7 mouse cellular contexts compared by ENCODE assay signal in genomic region chr5:120131600-120131999, GRCm38 (mm10). TPM values are rescaled to one million over a fixed set of nuclear protein-coding genes. Genes with fewer than 3 reads are reported as not detected.
DNase-seq lines count a peak whose midpoint lies in the region; ATAC-seq and TF ChIP-seq lines count a peak whose summit lies in the region.

No protein-coding gene starts in this region.

- H3K27me3 ChIP-seq in intestine, postnatal 0 days (replicated peaks; ENCODE audit: control insufficient read depth, insufficient read depth, low read length), result no peaks in the 10 kb centered on the region
- no peaks in the 10 kb centered on the region for H3K27me3 ChIP-seq in intestine, embryonic 15.5 days (replicated peaks)
- H3K27me3 ChIP-seq in E14TG2a.4 (ENCODE audit: insufficient read depth, low read length), result no peaks in the 10 kb centered on the region
- H3K27me3 ChIP-seq in limb, embryonic 11.5 days (ENCODE audit: control insufficient read depth, insufficient read depth, low read length), result no peaks in the 10 kb centered on the region

- no peak overlapping the region for H3K4me2 ChIP-seq in intestine, postnatal 0 days (replicated peaks; ENCODE audit: low read depth)
- H3K4me2 ChIP-seq in intestine, embryonic 15.5 days (replicated peaks), result no peak overlapping the region
- H3K4me2 ChIP-seq in limb, embryonic 11.5 days (ENCODE audit: low read depth, severe bottlenecking), result no peak overlapping the region

- no peaks in the 10 kb centered on the region for H3K4me1 ChIP-seq in intestine, postnatal 0 days (replicated peaks; ENCODE audit: control insufficient read depth, insufficient read depth, low read length)
- H3K4me1 ChIP-seq in intestine, embryonic 15.5 days (replicated peaks), result no peaks in the 10 kb centered on the region
- peaks cover 40% of the 10 kb centered on the region for H3K4me1 ChIP-seq in E14TG2a.4 (replicated peaks; ENCODE audit: low read depth, low read length)
- H3K4me1 ChIP-seq in limb, embryonic 11.5 days (ENCODE audit: control insufficient read depth, insufficient read depth, low read length), result no peaks in the 10 kb centered on the region

- no peak overlapping the region for H3K27ac ChIP-seq in intestine, postnatal 0 days (ENCODE audit: low read depth, low read length)
- H3K27ac ChIP-seq in intestine, embryonic 15.5 days, result no peak overlapping the region
- no peak overlapping the region for H3K27ac ChIP-seq in limb, embryonic 11.5 days (replicated peaks; ENCODE audit: low read depth, low read length)

- ATAC-seq in intestine, postnatal 0 days, result no peak
- ATAC-seq in intestine, embryonic 15.5 days, result no peak
- no peak for ATAC-seq in limb, embryonic 11.5 days (ENCODE audit: insufficient number of reproducible peaks, low FRiP score, low TSS enrichment, low read depth)

- TF ChIP-seq CTCF in intestine, postnatal 0 days (IDR thresholded peaks at IDR 0.05; ENCODE audit: low read depth), result peak; percentile 78
- TF ChIP-seq CTCF in E14TG2a.4 (conservative IDR thresholded peaks at IDR 0.05; ENCODE audit: low read length), result peak; percentile 79

- WGBS in intestine, postnatal 0 days, result 64% methylated on average over 5 of the region's 5 CpGs
- WGBS in intestine, embryonic 15.5 days, result 68% methylated on average over 5 of the region's 5 CpGs
- WGBS in limb, embryonic 11.5 days, result 66% methylated on average over 5 of the region's 5 CpGs

- no peak overlapping the region for H3K4me3 ChIP-seq in intestine, postnatal 0 days (ENCODE audit: low read depth, low read length)
- no peak overlapping the region for H3K4me3 ChIP-seq in intestine, embryonic 15.5 days (replicated peaks)
- H3K4me3 ChIP-seq in E14TG2a.4 (replicated peaks; ENCODE audit: low read length), result no peak overlapping the region
- no peak overlapping the region for H3K4me3 ChIP-seq in limb, embryonic 11.5 days (ENCODE audit: low read depth, low read length)

- no peaks in the 10 kb centered on the region for H3K9me3 ChIP-seq in intestine, postnatal 0 days (ENCODE audit: control insufficient read depth)
- H3K9me3 ChIP-seq in intestine, embryonic 15.5 days, result no peaks in the 10 kb centered on the region
- H3K9me3 ChIP-seq in E14TG2a.4 (ENCODE audit: low read length), result no peaks in the 10 kb centered on the region
- no peaks in the 10 kb centered on the region for H3K9me3 ChIP-seq in limb, embryonic 11.5 days (ENCODE audit: control insufficient read depth, low read length)

- H3K9ac ChIP-seq in intestine, postnatal 0 days (ENCODE audit: low read depth, low read length), result no peak overlapping the region
- no peak overlapping the region for H3K9ac ChIP-seq in intestine, embryonic 15.5 days
- H3K9ac ChIP-seq in limb, embryonic 11.5 days (ENCODE audit: low read length), result no peak overlapping the region

- DNase-seq in adrenal gland, postnatal 14 days, result peak; percentile 51
- peak; percentile 61 for DNase-seq in limb, embryonic 11.5 days (ENCODE audit: low spot score)
- DNase-seq in thymus, postnatal 0 days (ENCODE audit: low spot score), result peak; percentile 50
- no peak for DNase-seq in Muller cell, postnatal 12 days (ENCODE audit: inconsistent ontology term)

- peaks cover 60% of the 10 kb centered on the region for H3K36me3 ChIP-seq in intestine, postnatal 0 days (ENCODE audit: control insufficient read depth, insufficient read depth)
- peaks cover 27% of the 10 kb centered on the region for H3K36me3 ChIP-seq in intestine, embryonic 15.5 days
- peaks cover 98% of the 10 kb centered on the region for H3K36me3 ChIP-seq in E14TG2a.4 (ENCODE audit: insufficient read depth, low read length)
- peaks cover 26% of the 10 kb centered on the region for H3K36me3 ChIP-seq in limb, embryonic 11.5 days (ENCODE audit: control insufficient read depth, insufficient read depth, low read length)

RNA-seq across cellular contexts. Expression of gene Rbm19, which starts 15.3 kb away (rescaled TPM):
- 12.0 and 14.9 TPM in 2 replicates for polyA plus RNA-seq in intestine, postnatal 0 days (2015; fragmentation: Nextera tagmentation; extraction: Ambion mirVana)
- 25.1 and 25.8 TPM in 2 replicates for polyA plus RNA-seq in intestine, embryonic 15.5 days (2015; fragmentation: Nextera tagmentation; extraction: Ambion mirVana)
- 21.9 and 32.2 TPM in 2 replicates for total RNA-seq in adrenal gland, postnatal 14 days (2021)
- polyA plus RNA-seq in limb, embryonic 11.5 days (2014; fragmentation: Nextera tagmentation; extraction: Ambion mirVana), result 22.5 and 24.2 TPM in 2 replicates
- polyA plus RNA-seq in thymus, postnatal 0 days (2015; fragmentation: Nextera tagmentation; extraction: Ambion mirVana), result 24.0 and 24.7 TPM in 2 replicates
